Mouse (Mus musculus): ENCODE data around the gene Kazald1.

Gene Kazald1

GRCm38 (mm10) chr19:45048644-45049365 lies 26.2 kb upstream of the Kazald1 start:
- no peak for DNase-seq

- no peak for DNase-seq
These were observed 25.5 kb upstream of the Kazald1 start for GRCm38 (mm10) chr19:45049523-45049922.

GRCm38 (mm10) chr19:45053451-45053850 lies 21.6 kb upstream of the Kazald1 start:
- DNase-seq = no peak

- no peak for DNase-seq
These were observed 19.9 kb upstream of the Kazald1 start for GRCm38 (mm10) chr19:45054892-45055690.

- no peak for DNase-seq
These were observed 18.7 kb upstream of the Kazald1 start for GRCm38 (mm10) chr19:45056364-45056763.

GRCm38 (mm10) chr19:45056908-45057698 lies 17.9 kb upstream of the Kazald1 start:
- DNase-seq = no peak

GRCm38 (mm10) chr19:45057724-45058112 lies 17.3 kb upstream of the Kazald1 start:
- peak; percentile 36 for DNase-seq

GRCm38 (mm10) chr19:45058113-45058839 lies 16.8 kb upstream of the Kazald1 start:
- DNase-seq = peak; percentile 96

- DNase-seq = no peak
These were observed 16.2 kb upstream of the Kazald1 start for GRCm38 (mm10) chr19:45058841-45059240.

- DNase-seq = peak; percentile 71
These were observed 11.3 kb upstream of the Kazald1 start for GRCm38 (mm10) chr19:45063565-45064292.

- DNase-seq = no peak
These were observed 9.8 kb upstream of the Kazald1 start for GRCm38 (mm10) chr19:45065226-45065625.

- no peak for DNase-seq
These were observed 7.9 kb upstream of the Kazald1 start for GRCm38 (mm10) chr19:45067170-45067569.

GRCm38 (mm10) chr19:45067758-45068510 lies 7.1 kb upstream of the Kazald1 start:
- no peak for DNase-seq

- DNase-seq = peak; percentile 72
These were observed 1.0 kb upstream of the Kazald1 start for GRCm38 (mm10) chr19:45073871-45074542.

GRCm38 (mm10) chr19:45075323-45076035 lies 438 bp downstream of the Kazald1 start:
- DNase-seq = peak; percentile 8

GRCm38 (mm10) chr19:45076036-45076575 lies 1.1 kb downstream of the Kazald1 start:
- DNase-seq = no peak

- peak; percentile 74 for DNase-seq
These were observed 1.8 kb downstream of the Kazald1 start for GRCm38 (mm10) chr19:45076586-45077510.

Measured in kidney, adult 18-20 months (tissue).